Comparison of ENCODE assay signal across 28 mouse cellular contexts in the genomic region with DNA sequence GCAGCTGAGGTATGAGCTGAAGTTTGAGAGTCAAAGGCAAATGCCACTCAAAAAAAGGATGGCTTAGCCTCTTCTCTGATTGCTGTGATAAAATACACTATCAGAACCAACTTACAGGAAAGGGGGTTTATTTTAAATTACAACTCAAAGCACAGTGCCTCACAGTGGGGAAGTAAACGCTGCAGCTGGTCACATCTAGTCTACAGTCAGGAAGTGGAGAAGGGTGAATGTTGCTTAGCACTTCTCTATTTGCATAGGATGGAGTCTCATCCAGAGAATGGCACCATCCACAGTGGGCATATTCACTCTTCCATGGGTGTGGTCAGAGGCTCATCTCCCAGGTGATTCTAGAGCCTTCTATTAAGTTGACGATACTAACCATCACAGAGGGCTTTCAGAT. TPM values are rescaled to one million over a fixed set of nuclear protein-coding genes. Genes with fewer than 3 reads are reported as not detected.
"Had no signal": no experiment of that assay in that cellular context is flagged by ENCODE, and none has a peak within 500 bp of the region (broad histone marks: within the 10 kb centered on the region; RNA-seq: fewer than 3 reads in every experiment).

No protein-coding gene starts in this region.

- H3K4me2 ChIP-seq: heart, embryonic 12.5 days; hindbrain, embryonic 13.5 days; hindbrain, embryonic 15.5 days; kidney, embryonic 15.5 days; limb, embryonic 13.5 days; limb, embryonic 15.5 days; liver, embryonic 12.5 days had no signal

- H3K9ac ChIP-seq: heart, embryonic 12.5 days; hindbrain, embryonic 13.5 days; hindbrain, embryonic 15.5 days; kidney, embryonic 15.5 days; limb, embryonic 13.5 days; limb, embryonic 15.5 days; liver, embryonic 12.5 days; liver, embryonic 14.5 days had no signal

- H3K4me1 ChIP-seq: heart, embryonic 10.5 days; heart, embryonic 12.5 days; hindbrain, embryonic 13.5 days; hindbrain, embryonic 15.5 days; kidney, embryonic 15.5 days; limb, embryonic 13.5 days; limb, embryonic 15.5 days; liver, embryonic 12.5 days had no signal

- H3K27me3 ChIP-seq: hindbrain, embryonic 15.5 days had no signal

- H3K27ac ChIP-seq: heart, embryonic 10.5 days; hindbrain, embryonic 13.5 days; hindbrain, embryonic 15.5 days; hindbrain, postnatal 0 days; kidney, embryonic 15.5 days; kidney, postnatal 0 days; limb, embryonic 13.5 days; limb, embryonic 15.5 days; liver, embryonic 12.5 days; liver, embryonic 14.5 days had no signal

- H3K9me3 ChIP-seq: heart, embryonic 10.5 days; heart, embryonic 12.5 days; hindbrain, embryonic 13.5 days; hindbrain, embryonic 15.5 days; kidney, embryonic 15.5 days; limb, embryonic 13.5 days; limb, embryonic 15.5 days; liver, embryonic 12.5 days had no signal

- DNase-seq: gastrocnemius, postnatal 14 days; gastrocnemius, postnatal 36 days; heart, adult 18-20 months; heart, postnatal 14 days; heart, postnatal 36 days; kidney, adult 11 months; kidney, adult 2 months; kidney, adult 9 months; kidney, postnatal 14 days; kidney, postnatal 36 days; layer of hippocampus, adult 9-11 months; layer of hippocampus, postnatal 36 days; left cerebral cortex, postnatal 4 days had no signal

- ATAC-seq: hindbrain, postnatal 0 days; intestine, embryonic 16.5 days; liver, embryonic 12.5 days had no signal

- H3K36me3 ChIP-seq: heart, embryonic 10.5 days; heart, embryonic 12.5 days; hindbrain, embryonic 13.5 days; hindbrain, embryonic 15.5 days; kidney, embryonic 15.5 days; limb, embryonic 13.5 days; limb, embryonic 15.5 days; liver, embryonic 12.5 days had no signal

- H3K4me3 ChIP-seq: heart, embryonic 10.5 days; heart, embryonic 12.5 days; hindbrain, embryonic 13.5 days; hindbrain, embryonic 15.5 days; kidney, embryonic 15.5 days; limb, embryonic 13.5 days; limb, embryonic 15.5 days; liver, embryonic 12.5 days had no signal

RNA-seq across cellular contexts. Expression of a gene that starts 9.1 kb away (rescaled TPM):
- total RNA-seq: gastrocnemius, adult 18-20 months; gastrocnemius, postnatal 14 days; gastrocnemius, postnatal 36 days; heart, adult 18-20 months; heart, postnatal 14 days; hematopoietic stem cell, adult 5-6 weeks; liver, adult 2 months had no signal
- polyA plus RNA-seq: liver, adult 2 months had no signal
